Mouse (Mus musculus) frontal cortex, postnatal 10 days (tissue): ENCODE data around the gene Grap2.
A peak's percentile ranks its signal among the peaks of the same experiment; 100 is the strongest.

ENCODE experiments used
- DNase-seq, 2 experiments: peaks; one replicate each; pipeline ENCODE4 v3.0.0; 2022; ENCODE audit warnings: low spot score in 2 of 2, mixed read lengths in 1 of 2

Gene Grap2

DNA sequence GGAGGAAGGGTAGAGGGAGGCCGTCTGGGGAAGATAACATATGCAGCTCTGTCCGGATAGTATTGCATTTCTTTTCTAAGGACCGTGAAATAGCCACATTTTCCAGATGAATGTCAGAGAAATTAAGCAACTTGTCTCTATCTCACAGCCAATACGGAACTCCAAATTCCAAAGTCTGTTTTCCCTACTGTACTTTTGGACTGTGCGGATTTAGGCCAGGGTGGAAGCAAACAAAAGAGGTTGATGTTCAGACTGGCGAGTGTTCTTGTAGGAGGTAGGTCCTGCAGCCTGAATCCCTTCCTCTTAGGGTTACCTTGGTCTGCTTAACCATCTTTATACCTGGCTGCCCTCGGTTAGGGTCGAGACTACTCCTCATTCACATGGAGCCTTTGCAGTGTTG lies 109.9 kb downstream of the Grap2 start:
- DNase-seq = no peak

DNA sequence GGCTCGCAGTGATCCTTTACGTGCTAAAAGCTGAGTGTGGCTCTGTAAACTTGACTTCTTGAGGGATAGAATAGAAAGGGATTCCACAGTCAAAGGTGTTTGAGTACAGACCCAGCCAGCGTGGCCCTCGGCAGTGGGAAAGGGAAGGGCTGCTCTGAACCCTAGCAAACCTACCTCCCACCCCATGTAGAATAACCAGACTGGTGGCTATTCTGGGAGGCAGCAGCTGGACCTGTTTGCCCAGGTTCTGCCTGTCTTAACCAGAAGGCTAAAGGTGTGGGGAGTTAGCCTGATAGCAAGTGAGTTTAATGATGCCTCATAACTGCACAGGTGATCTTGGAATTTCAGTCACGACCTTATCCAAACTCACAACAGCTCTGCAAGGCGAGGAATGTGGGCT lies 110.8 kb downstream of the Grap2 start:
- no peak for DNase-seq

DNA sequence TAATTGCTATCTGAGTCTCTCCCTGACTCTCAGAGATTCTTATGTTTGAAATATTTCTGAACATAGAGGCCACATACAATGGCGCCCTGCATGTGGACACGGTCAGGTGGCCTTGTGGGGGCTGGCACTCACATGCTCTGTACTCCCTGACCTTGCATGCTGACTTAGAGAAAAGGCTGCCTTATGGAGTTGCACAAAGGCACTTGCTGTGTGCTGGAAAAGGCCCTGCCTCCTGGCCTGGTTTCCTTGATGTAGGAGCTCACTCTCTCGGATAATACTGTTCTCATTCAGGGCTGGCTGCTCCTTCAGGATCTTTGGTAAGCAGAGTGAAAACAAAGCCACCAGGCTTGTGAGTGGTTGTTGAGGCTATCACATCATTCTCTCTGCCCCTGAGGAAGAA lies 111.6 kb downstream of the Grap2 start:
- DNase-seq = no peak

DNA sequence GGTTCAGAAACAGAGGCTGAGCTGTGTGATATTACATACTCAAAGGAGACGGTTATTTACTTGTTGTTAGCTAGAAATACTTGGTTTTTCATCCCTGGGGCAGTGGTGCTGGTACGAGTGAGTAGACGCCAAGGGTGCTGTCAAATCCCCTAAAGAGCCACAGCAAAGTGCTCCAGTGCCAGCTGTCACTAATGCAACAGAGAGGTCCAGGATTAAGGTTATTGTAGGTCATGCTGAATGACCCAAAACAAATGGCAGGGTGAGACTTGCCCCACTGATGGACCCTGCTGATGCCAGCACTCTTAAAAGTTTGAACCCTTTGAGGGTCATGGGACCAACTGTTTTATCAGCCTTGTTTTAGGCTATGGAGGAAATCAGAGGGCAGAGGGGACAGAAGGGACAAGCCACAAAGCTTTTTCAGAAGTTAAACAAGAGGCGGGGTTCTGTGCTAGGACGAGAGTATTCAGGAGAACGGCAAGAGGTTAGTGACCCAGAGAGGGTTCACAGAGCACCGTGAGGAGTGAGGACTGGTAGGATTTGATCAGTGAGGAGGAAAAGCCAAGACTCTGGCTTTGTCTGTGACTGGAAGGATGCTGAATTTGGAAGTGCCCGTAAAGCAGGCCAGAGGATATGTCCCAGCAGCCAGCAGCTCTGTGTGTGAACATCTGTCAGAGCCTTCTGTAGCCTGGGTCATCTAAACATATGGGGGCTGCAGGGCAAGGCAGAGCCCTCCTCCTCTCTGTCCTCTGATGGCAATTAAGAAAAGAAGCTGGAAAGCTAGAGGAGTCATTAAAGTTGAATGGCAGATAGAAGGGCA lies 112.6 kb downstream of the Grap2 start:
- DNase-seq = no peak

DNA sequence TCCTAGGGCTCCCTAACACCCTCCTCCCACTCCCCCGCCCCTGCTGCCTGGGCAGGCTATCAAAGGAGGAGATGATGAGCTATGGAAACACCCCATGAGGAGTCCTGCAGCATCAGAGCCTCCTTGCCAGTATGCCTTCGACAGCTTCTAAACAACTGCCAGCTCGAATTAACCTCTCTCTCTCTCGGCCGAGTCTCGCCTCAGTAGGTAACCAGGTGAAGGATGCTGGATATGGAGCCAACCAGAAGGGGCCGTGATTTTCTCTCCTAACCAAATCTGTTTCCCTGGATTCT lies 113.2 kb downstream of the Grap2 start:
- no peak for DNase-seq

DNA sequence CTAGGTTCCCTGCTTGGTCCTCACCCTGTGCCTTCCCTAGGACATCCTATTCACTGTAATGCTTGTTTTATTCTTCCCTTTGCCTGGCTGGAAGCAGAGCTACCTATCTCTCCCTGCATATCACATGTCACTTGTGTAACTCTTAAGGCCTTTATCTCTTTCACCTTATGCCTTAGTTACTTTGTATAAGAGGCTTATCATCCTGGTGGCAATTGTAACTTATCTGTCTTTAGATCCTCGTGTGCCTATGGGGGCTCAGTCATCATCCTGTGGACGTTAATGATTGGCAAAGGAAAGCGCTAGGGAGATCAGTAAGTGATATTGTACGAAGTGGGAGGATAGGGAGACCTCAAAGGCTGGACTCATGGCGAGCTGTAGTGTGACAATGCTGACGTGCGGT lies 116.1 kb downstream of the Grap2 start:
- no peak for DNase-seq

DNA sequence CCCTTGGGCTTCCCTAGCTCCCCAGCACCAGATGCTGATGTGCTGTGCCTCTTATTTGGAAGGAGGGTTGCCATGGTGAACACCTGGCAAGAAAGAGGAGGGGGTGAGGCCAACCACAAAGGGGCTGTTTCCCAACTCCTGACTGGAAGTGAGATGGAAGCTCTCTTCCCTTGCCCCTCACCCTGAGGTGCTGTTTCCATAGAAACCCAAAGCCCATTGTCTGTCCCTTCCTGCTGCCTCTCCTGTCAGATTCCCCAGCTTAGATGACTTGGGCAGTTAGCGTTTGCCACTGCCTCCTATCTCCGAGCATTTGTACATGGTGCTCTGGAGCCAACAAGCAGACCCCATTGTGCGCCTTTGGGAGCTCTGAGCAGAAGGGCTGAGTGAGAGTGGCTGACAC lies 121.1 kb downstream of the Grap2 start:
- DNase-seq = no peak

DNA sequence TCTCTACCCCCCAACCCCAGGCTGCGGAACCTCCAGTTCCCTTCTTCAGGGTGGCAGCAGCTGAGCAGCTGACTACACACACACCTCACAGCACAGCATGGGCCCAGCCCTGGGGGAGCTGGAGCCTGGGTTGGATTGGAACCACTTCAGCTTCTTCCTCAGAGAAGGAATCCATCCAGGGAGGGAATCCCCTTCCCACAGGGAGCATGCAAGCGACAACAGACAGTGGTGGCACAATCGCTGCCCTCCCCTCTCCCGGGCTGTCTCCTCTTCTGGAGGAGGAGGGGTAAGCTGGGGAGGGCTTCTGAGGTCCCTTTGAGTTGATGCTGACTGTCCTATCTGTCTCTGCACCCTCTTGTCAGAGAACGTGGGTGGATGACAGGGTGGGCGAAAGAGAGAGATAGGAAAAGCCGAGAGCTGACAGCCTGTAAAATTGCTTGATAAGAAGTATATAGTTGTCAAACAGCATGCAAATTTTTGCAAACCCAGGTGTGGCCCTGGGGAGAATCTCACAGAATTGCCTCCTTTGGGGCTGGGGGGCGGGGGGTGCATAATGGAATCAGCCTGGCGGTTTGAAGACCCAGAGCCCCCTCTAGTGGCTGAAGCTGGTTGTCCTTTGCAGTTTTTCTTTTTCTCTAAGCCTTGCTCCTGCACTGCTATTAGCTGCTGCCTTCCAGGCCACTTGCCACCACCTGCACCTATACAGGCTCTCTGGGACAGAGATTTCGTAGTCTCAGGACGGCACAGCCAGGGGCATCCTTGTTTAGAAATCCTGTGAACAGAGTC lies 121.9 kb downstream of the Grap2 start:
- DNase-seq = peak; percentile 64 to 75

DNA sequence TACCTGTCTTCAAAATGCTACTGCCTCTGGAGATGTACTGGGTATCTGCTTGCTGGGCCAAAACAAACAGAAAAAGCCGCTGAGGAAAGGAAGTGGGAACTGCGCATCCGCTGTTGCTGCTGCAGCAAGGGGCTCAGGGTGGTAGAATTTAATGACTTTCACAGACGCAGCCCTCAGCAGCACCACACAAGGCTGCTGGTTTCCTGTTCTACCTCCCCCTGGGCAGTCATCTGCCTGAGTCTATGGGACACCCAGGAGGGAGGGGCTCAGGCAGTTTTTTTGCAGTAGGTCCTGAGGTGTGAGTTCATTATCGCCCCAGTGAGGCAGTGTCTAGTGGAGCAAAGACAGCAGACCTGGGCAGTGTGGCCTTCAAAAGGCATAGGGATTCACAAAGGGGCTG lies 125.2 kb downstream of the Grap2 start:
- no peak for DNase-seq

DNA sequence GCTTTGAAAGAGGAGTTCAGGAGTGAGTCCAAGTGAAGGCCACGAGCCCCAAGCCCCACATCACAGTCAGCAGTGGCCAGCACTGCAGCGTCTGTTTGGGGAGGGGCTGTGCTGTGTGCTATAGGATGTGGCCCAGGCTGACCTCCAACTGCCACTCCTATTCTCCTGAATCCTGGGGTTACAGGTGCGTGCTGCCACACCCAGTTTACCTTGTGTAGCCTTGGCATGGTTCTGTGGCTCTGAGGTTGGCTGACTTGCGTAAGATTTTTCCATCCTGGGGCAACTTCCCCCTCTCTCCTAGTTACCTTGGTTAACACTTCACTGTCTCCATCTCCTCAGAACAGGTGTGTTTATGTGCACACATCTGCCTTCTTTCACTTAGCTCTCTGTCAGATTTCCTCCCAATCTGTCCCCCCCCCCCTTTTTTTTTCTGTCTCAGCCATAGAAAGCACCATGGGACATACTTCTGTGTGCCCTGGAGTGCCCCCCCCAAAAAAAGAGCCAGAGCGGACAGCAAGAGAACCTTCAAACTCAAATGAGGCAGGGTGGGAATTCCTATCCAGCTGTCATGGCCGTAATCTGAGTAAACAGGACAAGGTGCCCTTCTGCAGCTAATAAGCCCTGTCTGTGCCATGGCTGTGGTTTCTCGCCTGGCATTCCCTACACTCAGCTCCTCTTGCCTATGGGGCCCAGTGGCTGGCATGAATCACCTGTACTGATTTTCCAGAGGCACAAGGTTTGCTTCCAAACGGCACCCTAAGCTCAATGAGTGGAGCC lies 129.3 kb downstream of the Grap2 start:
- DNase-seq = no peak
